Mouse (Mus musculus) mouse embryonic stem cell (cell line): ENCODE measurements around the gene Tshz2.

Source experiments
- in situ Hi-C, 2 experiments: fragments of 300-500 bp; cut with MboI; formaldehyde crosslinking; loops; 1 replicate in 1 of 2; 3 replicates in 1 of 2; pipeline ENCODE4 v1.14.3; 2019 to 2020; ENCODE audit warnings: low sequenced_read_pairs in 2 of 2, low pct_unique_long_range_greater_than_20kb in 1 of 2, mixed read lengths in 1 of 2; ENCODE audit not compliant: unreplicated experiment in 1 of 2

The Tshz2 gene

GRCm38 (mm10) chr2:170041101-170041500 lies 408.3 kb downstream of the Tshz2 start:
- in situ Hi-C loops, result no loop called here

DNA sequence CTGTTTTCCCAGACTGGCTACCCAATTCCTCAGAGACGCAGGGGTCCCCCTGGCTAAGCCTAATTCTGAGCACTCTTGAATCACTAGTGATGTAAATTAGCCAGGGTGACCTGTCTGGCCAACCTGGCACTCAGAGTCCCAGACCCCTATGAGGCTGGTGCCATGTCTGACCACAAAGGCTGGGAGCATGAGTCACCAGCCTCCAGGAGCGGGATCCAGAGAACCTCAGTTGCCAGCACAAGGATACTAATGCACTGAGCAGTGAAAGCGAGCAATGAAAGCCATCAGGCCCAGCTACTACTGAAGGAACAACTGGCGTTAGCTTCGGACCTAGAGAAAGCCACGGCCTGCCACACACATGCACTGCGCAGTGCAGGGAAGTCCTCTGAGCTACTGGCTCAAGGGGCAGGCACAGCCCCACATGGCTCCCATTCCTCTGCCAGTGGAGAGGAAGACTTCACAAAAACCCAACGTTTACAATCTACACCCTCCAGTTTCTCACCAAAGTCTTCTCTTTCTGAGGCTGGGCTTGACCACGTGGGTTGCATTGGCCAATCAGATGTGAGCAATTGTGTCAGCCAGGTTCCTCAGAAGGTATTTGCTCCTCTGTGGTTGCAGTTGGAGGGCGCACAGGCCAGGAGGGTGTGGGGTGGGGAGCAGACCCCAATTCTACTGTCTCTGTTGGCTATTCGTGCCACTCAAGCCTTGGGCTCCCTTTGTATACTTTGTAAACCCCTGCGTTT lies 409.8 kb downstream of the Tshz2 start:
- in situ Hi-C loops, result no loop called here

DNA sequence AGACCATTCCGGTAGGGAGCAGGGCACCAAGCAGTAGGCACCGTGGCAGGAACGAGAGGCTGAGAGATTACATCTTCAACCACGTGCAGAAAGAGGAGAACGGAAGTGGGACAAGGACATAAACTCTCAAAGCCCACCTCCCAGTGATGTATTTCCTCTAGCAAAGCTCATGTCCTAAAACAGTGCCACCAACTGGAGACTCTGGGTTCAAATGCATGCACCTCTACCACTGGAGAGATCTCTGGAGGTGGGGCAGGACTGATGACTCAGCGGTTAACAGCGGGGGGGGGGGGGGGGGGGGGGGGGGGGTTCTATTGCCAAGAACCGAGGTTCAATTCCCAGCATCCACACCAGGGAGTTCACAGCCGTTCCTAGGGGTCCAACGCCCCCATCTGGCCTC lies 410.5 kb downstream of the Tshz2 start:
- in situ Hi-C loops, result no loop called here

DNA sequence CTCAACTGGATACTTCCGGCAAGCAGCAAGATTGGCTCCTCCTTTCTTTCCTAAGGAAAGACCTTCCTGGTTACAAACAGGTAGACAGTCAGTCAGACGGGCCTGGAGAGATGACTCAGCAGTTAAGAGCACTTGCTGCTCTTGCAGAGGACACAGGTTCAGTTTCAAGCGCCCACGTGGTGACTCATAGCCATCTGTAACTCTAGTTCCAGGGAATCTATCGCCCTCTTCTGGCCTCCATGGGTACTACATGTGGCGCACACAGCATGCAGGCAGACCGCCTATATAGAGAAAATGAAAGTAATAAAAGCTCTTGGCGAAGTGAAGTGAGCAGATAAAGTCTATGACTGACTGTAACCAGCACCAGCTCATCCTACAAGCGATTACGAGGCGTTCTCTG lies 413.1 kb downstream of the Tshz2 start:
- in situ Hi-C loops, result no loop called here

GRCm38 (mm10) chr2:170046371-170047145 lies 413.7 kb downstream of the Tshz2 start:
- in situ Hi-C loops, result no loop called here

DNA sequence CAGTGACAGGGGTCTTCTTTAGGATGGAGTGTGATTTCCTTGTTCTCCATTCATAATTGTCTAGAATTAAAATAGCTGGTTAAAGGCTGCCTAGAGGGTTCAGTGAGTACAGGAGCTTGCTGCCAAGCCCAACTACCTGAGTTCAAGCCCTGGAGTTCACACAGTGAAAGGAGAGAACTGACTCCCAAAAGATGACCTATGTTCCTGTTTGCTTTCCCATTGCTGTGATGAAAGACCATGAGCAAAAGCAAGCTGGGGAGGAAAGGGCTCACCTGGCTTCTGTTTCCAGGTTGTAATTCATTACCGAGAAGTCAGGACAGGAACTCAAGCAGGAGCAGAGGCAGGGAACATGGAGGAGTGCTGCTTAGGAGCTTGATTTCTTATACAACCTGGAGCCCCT lies 416.0 kb downstream of the Tshz2 start:
- in situ Hi-C loops, result no loop called here

- in situ Hi-C loops, result no loop called here
Measured at GRCm38 (mm10) chr2:170050651-170051050, 417.8 kb downstream of the Tshz2 start.

GRCm38 (mm10) chr2:170051441-170051840 lies 418.6 kb downstream of the Tshz2 start:
- in situ Hi-C loops, result no loop called here

GRCm38 (mm10) chr2:170054943-170055342 lies 422.1 kb downstream of the Tshz2 start:
- in situ Hi-C loops, result loop anchor here (5.0 kb wide), 1 partner anchor 42 kb away; no protein-coding TSS in a partner anchor

DNA sequence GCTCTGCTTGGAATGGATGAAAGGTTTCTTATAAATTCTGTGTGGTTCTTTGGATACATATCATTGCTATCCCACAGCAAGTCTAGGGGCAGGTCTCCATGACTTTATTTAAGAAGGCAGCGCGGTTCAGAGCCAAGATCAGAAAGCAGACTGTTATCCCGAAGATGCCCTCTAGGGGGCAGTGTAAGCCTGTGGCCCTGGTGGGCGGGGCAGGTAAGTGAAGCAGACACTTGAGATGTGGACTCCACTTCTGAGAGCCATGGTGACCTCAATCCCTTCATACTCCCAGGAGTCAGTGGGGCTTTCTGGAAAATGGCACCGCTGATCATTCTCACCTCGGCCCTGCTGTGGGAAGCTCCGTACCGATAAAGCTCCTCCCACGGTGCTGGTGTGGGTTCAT lies 422.6 kb downstream of the Tshz2 start:
- in situ Hi-C loops, result loop anchor here (5.0 kb wide), 1 partner anchor 42 kb away; no protein-coding TSS in a partner anchor

DNA sequence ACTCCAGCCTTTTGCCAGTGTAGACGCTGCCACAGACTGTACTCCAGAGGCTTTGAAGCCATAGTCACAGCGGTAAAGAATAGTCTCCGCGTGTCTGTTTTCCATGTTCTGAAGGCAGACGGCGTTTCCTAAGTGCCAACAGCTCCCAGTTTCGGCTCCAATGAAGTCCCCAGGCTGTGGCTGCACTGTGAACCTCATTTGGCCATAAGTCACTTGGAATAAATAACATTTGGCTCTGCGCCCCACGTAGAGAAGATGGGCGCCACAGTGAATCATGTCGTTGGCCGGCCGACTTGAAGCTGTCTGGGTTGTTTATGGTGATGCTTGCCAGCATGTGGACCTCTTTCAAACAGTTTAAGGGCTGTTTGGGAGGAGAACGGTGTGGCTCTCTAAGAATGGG lies 426.0 kb downstream of the Tshz2 start:
- in situ Hi-C loops, result loop anchor here (5.0 kb wide), 1 partner anchor 39 kb away; no protein-coding TSS in a partner anchor

GRCm38 (mm10) chr2:170060066-170060465 lies 427.3 kb downstream of the Tshz2 start:
- in situ Hi-C loops, result no loop called here

DNA sequence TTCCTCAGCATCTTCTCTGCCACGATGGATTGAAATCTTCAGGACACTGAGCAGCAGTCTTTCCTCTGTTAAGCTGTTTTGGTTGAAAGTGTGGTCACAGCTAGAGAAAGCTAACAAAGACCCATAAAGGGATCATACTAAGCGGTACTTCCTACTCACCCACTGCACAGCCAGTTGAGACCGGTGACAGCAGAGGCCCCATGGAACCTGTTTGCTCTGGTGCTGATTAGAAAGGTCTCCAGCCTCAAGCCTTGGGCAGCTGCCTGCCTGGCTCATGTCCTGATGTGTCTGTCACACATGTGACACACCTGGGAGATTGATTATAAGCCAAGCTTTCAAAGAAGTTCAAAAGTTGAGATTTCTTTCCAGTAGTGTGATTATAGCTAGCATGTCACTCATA lies 429.6 kb downstream of the Tshz2 start:
- in situ Hi-C loops, result no loop called here

DNA sequence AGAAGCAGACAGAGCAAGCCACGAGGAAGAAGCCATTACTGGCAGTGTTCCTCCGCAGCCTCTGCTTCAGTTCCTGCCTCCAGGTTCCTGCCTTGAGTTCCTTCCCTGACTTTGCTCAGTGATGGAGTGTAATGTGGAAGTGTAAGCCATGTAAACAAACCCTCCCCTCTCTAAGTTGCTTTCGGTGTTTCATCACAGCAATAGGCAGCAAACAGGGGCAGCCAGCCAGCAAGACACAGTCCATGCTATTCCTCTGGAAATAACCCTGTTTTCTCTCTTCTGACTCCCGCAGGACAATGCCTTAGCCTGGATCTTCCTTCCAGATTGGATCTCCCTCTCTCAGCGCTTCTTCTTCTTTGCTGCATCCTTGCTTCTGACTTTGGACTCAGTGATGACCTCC lies 437.2 kb downstream of the Tshz2 start:
- in situ Hi-C loops, result no loop called here

- in situ Hi-C loops, result no loop called here
Measured at GRCm38 (mm10) chr2:170070641-170071241, 437.9 kb downstream of the Tshz2 start.

DNA sequence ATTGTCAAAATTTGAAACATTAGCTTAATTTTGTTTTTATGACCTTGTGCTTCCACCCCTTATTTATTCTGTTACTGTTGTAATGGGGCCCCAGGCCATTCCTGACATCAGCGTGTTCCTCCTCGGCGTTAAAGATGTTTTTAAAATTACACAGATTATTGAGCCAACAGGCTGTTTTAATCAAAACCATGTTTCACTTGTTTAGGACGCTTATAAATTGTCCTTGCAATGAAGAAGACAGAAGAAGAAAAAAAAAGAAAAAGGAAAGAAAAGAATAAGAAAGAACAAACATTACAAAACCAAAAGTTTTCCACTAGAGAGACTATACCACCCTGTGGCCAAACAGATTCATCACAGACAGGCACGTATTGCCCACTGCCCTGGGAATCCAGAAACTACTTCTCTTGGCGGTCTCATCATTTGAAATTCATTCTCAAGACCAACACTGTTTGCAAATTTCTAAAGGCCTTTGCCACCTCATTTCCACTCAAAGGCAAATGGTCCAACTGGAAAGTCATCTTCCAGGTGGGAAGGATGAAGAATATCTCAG lies 444.2 kb downstream of the Tshz2 start:
- in situ Hi-C loops, result no loop called here

DNA sequence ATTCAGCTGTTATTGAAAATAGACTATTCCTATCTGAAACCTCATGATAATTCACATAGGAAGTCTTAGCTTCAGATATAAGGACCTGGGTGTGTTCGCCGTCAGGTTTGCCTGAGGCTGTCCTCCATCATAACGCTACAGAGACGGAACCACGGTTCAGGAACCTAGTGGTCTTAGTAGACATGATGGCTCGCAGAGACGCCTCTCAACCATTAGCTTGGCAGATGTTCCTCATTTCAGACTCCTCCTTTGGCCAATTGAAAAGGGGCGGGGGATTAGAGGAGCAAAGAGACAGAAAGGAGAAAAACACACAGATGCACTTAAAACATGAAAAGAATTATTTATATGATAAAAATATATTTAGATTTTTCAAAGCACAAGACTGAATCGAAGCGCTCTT lies 445.2 kb downstream of the Tshz2 start:
- in situ Hi-C loops, result no loop called here

- in situ Hi-C loops, result no loop called here
Measured at GRCm38 (mm10) chr2:170078442-170079017, 445.7 kb downstream of the Tshz2 start.
